Mouse (Mus musculus): Measurements from ENCODE around the gene Slc38a2.

GRCm38 (mm10) chr15:96693688-96694087 lies 5.8 kb downstream of the Slc38a2 start:
- no peak for TF ChIP-seq CTCF (IDR thresholded peaks at IDR 0.05; ENCODE audit: extremely low read depth, insufficient read length, insufficient replicate concordance, low read depth, low read length)
- no peak for TF ChIP-seq POLR2A (IDR thresholded peaks at IDR 0.05; ENCODE audit: low read depth, low read length)

All from small intestine, adult 2 months (tissue).